Mouse (Mus musculus) forebrain, postnatal 0 days (tissue): ENCODE results near the gene Ndrg3. TPM values are rescaled to one million over a fixed set of nuclear protein-coding genes. Genes with fewer than 3 reads are reported as not detected.

Source experiments
- ATAC-seq: fragments of 200-750 bp; cut with Nextera tagmentation; 2 replicates; pipeline ENCODE4 v1.8.0; 2017; ENCODE audit warnings: mild to moderate bottlenecking, moderate library complexity
- DNase-seq: peaks from one replicate; pipeline ENCODE4 v3.0.0-alpha.2; 2015
- H3K27ac ChIP-seq: fragments of 300-500 bp; sonication (generic); 2 replicates; pipeline ENCODE4 v1.5.1; 2014; ENCODE audit warnings: low read depth, mild to moderate bottlenecking, antibody characterized with exemption, low read length, moderate library complexity, mixed read lengths
- H3K27me3 ChIP-seq: fragments of 300-500 bp; sonication (generic); 2 replicates; pipeline ENCODE4 v1.6.1; 2014; ENCODE audit warnings: mild to moderate bottlenecking, low read length, mixed read lengths; ENCODE audit not compliant: insufficient read depth
- H3K36me3 ChIP-seq: fragments of 300-500 bp; sonication (generic); 2 replicates; pipeline ENCODE4 v1.6.1; 2014; ENCODE audit warnings: mild to moderate bottlenecking, moderate library complexity; ENCODE audit not compliant: insufficient read depth
- H3K4me1 ChIP-seq: fragments of 300-500 bp; sonication (generic); 2 replicates; pipeline ENCODE4 v1.6.1; 2014; ENCODE audit warnings: antibody characterized with exemption; ENCODE audit not compliant: insufficient read depth
- H3K4me2 ChIP-seq: fragments of 300-500 bp; sonication (generic); 2 replicates; pipeline ENCODE4 v1.6.1; 2014; ENCODE audit warnings: low read depth, mild to moderate bottlenecking, moderate library complexity
- H3K4me3 ChIP-seq: fragments of 300-500 bp; sonication (generic); 2 replicates; pipeline ENCODE4 v1.5.1; 2014; ENCODE audit warnings: low read depth, low read length, mixed read lengths
- H3K9ac ChIP-seq: fragments of 300-500 bp; sonication (generic); 2 replicates; pipeline ENCODE4 v1.6.1; 2014; ENCODE audit warnings: mild to moderate bottlenecking
- H3K9me3 ChIP-seq: fragments of 300-500 bp; sonication (generic); 2 replicates; pipeline ENCODE4 v1.6.1; 2016; ENCODE audit warnings: low read length
- CTCF ChIP-seq: sonication (generic); IDR thresholded peaks from 2 replicates; pipeline ENCODE4 v1.5.1; 2016; ENCODE audit warnings: antibody characterized with exemption, control low read depth, low read depth
- WGBS: fragments of 180-500 bp; shearing (Covaris S2); extraction: QIAGEN DNeasy Blood & Tissue Kit; methylation state at CpG from one replicate; pipeline ENCODE4 v1.1.7; 2014; 5-methylcytosine and 5-hydroxymethylcytosine counted together
- polyA plus RNA-seq: library from polyadenylated mRNA; unstranded; fragments of >200 nt; fragmentation: Nextera tagmentation; extraction: Ambion mirVana; gene quantifications from 2 replicates; pipeline ENCODE4 v1.2.1, GENCODE M21; 2015
- total RNA-seq: library from RNA; depleted of rRNA; stranded (reverse); fragments of >200 nt; gene quantifications from 2 replicates; pipeline ENCODE4 v1.2.3, GENCODE M21; 2014

Ndrg3 gene
- total and polyA plus RNA-seq, 2 experiments from 2014 or later = 147 to 161 TPM

- Histone ChIP-seq H3K27me3 (no peaks in the 10 kb centered on the region), H3K4me3 (no peak overlapping the region), H3K9me3 (no peaks in the 10 kb centered on the region), H3K4me1 (no peaks in the 10 kb centered on the region), H3K4me2 (no peak overlapping the region), H3K36me3 (0 out of 2 replicates have a peak, but pooled peaks cover 4% of the 10 kb centered on the region), H3K9ac (no peak overlapping the region), H3K27ac (no peak overlapping the region)
- ATAC-seq = no peak
- 66% methylated on average over 6 of the region's 6 CpGs for WGBS
- peak; percentile 78 for DNase-seq
- peak; percentile 89 for TF ChIP-seq CTCF
These were observed 4.7 kb upstream of the Ndrg3 start for GRCm38 (mm10) chr2:156996576-156996975.

- no peak for ATAC-seq
- no peaks in the 10 kb centered on the region for H3K36me3 ChIP-seq
- H3K4me2 ChIP-seq = peak overlapping the region; percentile 71
- H3K27ac ChIP-seq = peak overlapping the region; percentile 60; the same call in 1 of the 2 replicates
- no peak for TF ChIP-seq CTCF
- WGBS = 3% methylated on average over 16 of the region's 16 CpGs
- peak; percentile 44 for DNase-seq
- peak overlapping the region; percentile 84 for H3K9ac ChIP-seq
- no peaks in the 10 kb centered on the region for H3K27me3 ChIP-seq
- H3K9me3 ChIP-seq = no peaks in the 10 kb centered on the region
- H3K4me1 ChIP-seq = peaks cover 11% of the 10 kb centered on the region
- peak overlapping the region; percentile 83 for H3K4me3 ChIP-seq
These were observed 977 bp downstream of the Ndrg3 start for GRCm38 (mm10) chr2:156990727-156991431.

GRCm38 (mm10) chr2:156987316-156987715, 4.5 kb downstream of the Ndrg3 start:
- H3K36me3 ChIP-seq = no peaks in the 10 kb centered on the region
- ATAC-seq (no peak), DNase-seq (no peak)
- no peak overlapping the region for H3K9ac ChIP-seq
- no peak for TF ChIP-seq CTCF
- H3K27me3 ChIP-seq = no peaks in the 10 kb centered on the region
- 83% methylated on average over 3 of the region's 3 CpGs for WGBS
- no peak overlapping the region for H3K27ac ChIP-seq
- H3K9me3 ChIP-seq = no peaks in the 10 kb centered on the region
- peaks cover 11% of the 10 kb centered on the region for H3K4me1 ChIP-seq
- H3K4me2 ChIP-seq = no peak overlapping the region
- no peak overlapping the region for H3K4me3 ChIP-seq

- H3K27ac ChIP-seq = no peak overlapping the region
- no peak overlapping the region for H3K4me3 ChIP-seq
- H3K4me2 ChIP-seq = no peak overlapping the region
- 71% methylated on average over 2 of the region's 2 CpGs for WGBS
- ATAC-seq (no peak), DNase-seq (peak; percentile 18)
- H3K9ac ChIP-seq = no peak overlapping the region
- TF ChIP-seq CTCF = no peak
- H3K36me3 ChIP-seq = no peaks in the 10 kb centered on the region
- no peaks in the 10 kb centered on the region for H3K4me1 ChIP-seq
- no peaks in the 10 kb centered on the region for H3K9me3 ChIP-seq
- no peaks in the 10 kb centered on the region for H3K27me3 ChIP-seq
These were observed 9.0 kb downstream of the Ndrg3 start for GRCm38 (mm10) chr2:156982864-156983263.

GRCm38 (mm10) chr2:156981291-156981690, 10.6 kb downstream of the Ndrg3 start:
- no peak for ATAC-seq
- Histone ChIP-seq H3K9me3 (no peaks in the 10 kb centered on the region), H3K4me2 (no peak overlapping the region)

GRCm38 (mm10) chr2:156980059-156980458, 11.8 kb downstream of the Ndrg3 start:
- H3K27me3 ChIP-seq = no peaks in the 10 kb centered on the region
- no peaks in the 10 kb centered on the region for H3K36me3 ChIP-seq
- 82% methylated on average over 2 of the region's 2 CpGs for WGBS
- no peak overlapping the region for H3K27ac ChIP-seq
- no peak overlapping the region for H3K4me2 ChIP-seq
- no peaks in the 10 kb centered on the region for H3K9me3 ChIP-seq
- ATAC-seq (no peak), DNase-seq (no peak)
- TF ChIP-seq CTCF = no peak
- no peak overlapping the region for H3K9ac ChIP-seq
- H3K4me3 ChIP-seq = no peak overlapping the region
- no peaks in the 10 kb centered on the region for H3K4me1 ChIP-seq

More at GRCm38 (mm10) chr2:156981291-156981690, 10.6 kb downstream of the Ndrg3 start:
- H3K36me3 ChIP-seq = no peaks in the 10 kb centered on the region
- 87% methylated on average over 4 of the region's 4 CpGs for WGBS
- H3K9ac ChIP-seq = no peak overlapping the region
- DNase-seq = no peak
- TF ChIP-seq CTCF = no peak
- H3K27ac ChIP-seq = no peak overlapping the region
- no peak overlapping the region for H3K4me3 ChIP-seq
- H3K27me3 ChIP-seq = no peaks in the 10 kb centered on the region
- no peaks in the 10 kb centered on the region for H3K4me1 ChIP-seq

- H3K4me3 ChIP-seq = no peak overlapping the region
- no peak for TF ChIP-seq CTCF
These were observed 15.1 kb downstream of the Ndrg3 start for GRCm38 (mm10) chr2:156976711-156977110.

More at GRCm38 (mm10) chr2:156976711-156977110, 15.1 kb downstream of the Ndrg3 start:
- no peaks in the 10 kb centered on the region for H3K4me1 ChIP-seq
- no peak overlapping the region for H3K9ac ChIP-seq
- ATAC-seq = no peak
- H3K9me3 ChIP-seq = no peaks in the 10 kb centered on the region
- DNase-seq = no peak
- no peak overlapping the region for H3K27ac ChIP-seq
- H3K27me3 ChIP-seq = no peaks in the 10 kb centered on the region
- peaks cover 3% of the 10 kb centered on the region; the same call in 1 of the 2 replicates for H3K36me3 ChIP-seq
- no peak overlapping the region for H3K4me2 ChIP-seq
